Mouse (Mus musculus) lung, embryonic 15.5 days (tissue): ENCODE measurements around the gene Gnmt. TPM values are rescaled to one million over a fixed set of nuclear protein-coding genes. Genes with fewer than 3 reads are reported as not detected.

Experiments
- ATAC-seq: fragments of 200-750 bp; cut with Nextera tagmentation; 2 replicates; pipeline ENCODE4 v1.8.0; 2017; ENCODE audit warnings: moderate number of reproducible peaks, borderline replicate concordance; ENCODE audit not compliant: low FRiP score, low TSS enrichment; ENCODE audit errors: extremely low read depth
- H3K27ac ChIP-seq: fragments of 300-500 bp; sonication (generic); 2 replicates; pipeline ENCODE4 v1.5.1; 2015; ENCODE audit warnings: moderate library complexity, mild to moderate bottlenecking, inconsistent platforms
- H3K27me3 ChIP-seq: fragments of 300-500 bp; sonication (generic); 2 replicates; pipeline ENCODE4 v1.6.1; 2015; ENCODE audit warnings: inconsistent platforms
- H3K36me3 ChIP-seq: fragments of 300-500 bp; sonication (generic); 2 replicates; pipeline ENCODE4 v1.6.1; 2015; ENCODE audit warnings: inconsistent platforms
- H3K4me1 ChIP-seq: fragments of 300-500 bp; sonication (generic); 2 replicates; pipeline ENCODE4 v1.6.1; 2015; ENCODE audit warnings: inconsistent platforms
- H3K4me2 ChIP-seq: fragments of 300-500 bp; sonication (generic); 2 replicates; pipeline ENCODE4 v1.6.1; 2015; ENCODE audit warnings: inconsistent platforms, mild to moderate bottlenecking, moderate library complexity
- H3K4me3 ChIP-seq: fragments of 300-500 bp; sonication (generic); 2 replicates; pipeline ENCODE4 v1.5.1; 2015; ENCODE audit warnings: mild to moderate bottlenecking, inconsistent platforms
- H3K9ac ChIP-seq: fragments of 300-500 bp; sonication (generic); 2 replicates; pipeline ENCODE4 v1.6.1; 2015; ENCODE audit warnings: inconsistent platforms
- H3K9me3 ChIP-seq: fragments of 300-500 bp; sonication (generic); 2 replicates; pipeline ENCODE4 v1.6.1; 2016; ENCODE audit warnings: inconsistent platforms
- WGBS: fragments of 180-500 bp; shearing (Covaris S2); methylation state at CpG from one replicate; pipeline ENCODE4 v1.1.7; 2015; 5-methylcytosine and 5-hydroxymethylcytosine counted together
- polyA plus RNA-seq: library from polyadenylated mRNA; unstranded; fragments of >200 nt; fragmentation: Nextera tagmentation; extraction: Ambion mirVana; gene quantifications from 2 replicates; pipeline ENCODE4 v1.2.1, GENCODE M21; 2015

Gene Gnmt
- polyA plus RNA-seq, 1 experiment from 2014 or later, result 1.3 TPM

- no peaks in the 10 kb centered on the region for H3K9me3 ChIP-seq
- no peak overlapping the region for H3K4me3 ChIP-seq
- no peak overlapping the region for H3K9ac ChIP-seq
- WGBS, result 83% methylated on average over 3 of the region's 3 CpGs
- H3K4me1 ChIP-seq, result peaks cover 24% of the 10 kb centered on the region
- no peak overlapping the region for H3K27ac ChIP-seq
- ATAC-seq, result no peak
- no peak overlapping the region for H3K4me2 ChIP-seq
- H3K27me3 ChIP-seq, result no peaks in the 10 kb centered on the region
- H3K36me3 ChIP-seq, result peaks cover 20% of the 10 kb centered on the region
These were observed 29.1 kb downstream of the Gnmt start for GRCm38 (mm10) chr17:46699912-46700311.

DNA sequence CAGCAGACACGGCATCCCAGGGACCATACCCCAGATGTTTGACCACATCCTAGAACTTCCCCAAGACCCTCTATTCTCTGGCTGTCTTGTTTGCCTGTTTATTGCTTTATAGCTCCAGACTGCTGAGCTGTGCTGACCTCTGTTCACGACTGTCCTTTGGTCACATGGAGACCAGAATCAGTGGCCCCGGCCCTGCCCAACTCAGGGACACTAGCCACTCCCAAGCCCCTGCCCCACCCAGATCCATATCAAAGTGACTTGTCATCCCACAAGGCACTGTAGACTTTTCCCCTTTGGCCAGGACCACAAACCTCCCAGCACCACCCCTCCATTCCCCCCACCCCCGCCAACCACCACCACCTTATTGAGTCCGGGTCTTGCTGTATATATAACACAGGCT lies 29.7 kb downstream of the Gnmt start:
- WGBS, result 73% methylated on average over 5 of the region's 5 CpGs

GRCm38 (mm10) chr17:46698515-46698914 lies 30.5 kb downstream of the Gnmt start:
- Histone ChIP-seq H3K36me3 (peaks cover 25% of the 10 kb centered on the region), H3K27me3 (no peaks in the 10 kb centered on the region), H3K4me2 (no peak overlapping the region), H3K9me3 (no peaks in the 10 kb centered on the region), H3K4me1 (peaks cover 18% of the 10 kb centered on the region), H3K4me3 (no peak overlapping the region), H3K27ac (no peak overlapping the region), H3K9ac (no peak overlapping the region)
- WGBS, result 88% methylated on average over 6 of the region's 6 CpGs
- no peak for ATAC-seq

More for the DNA sequence above, 29.7 kb downstream of the Gnmt start:
- no peak for ATAC-seq
- H3K9me3 ChIP-seq, result no peaks in the 10 kb centered on the region
- H3K27ac ChIP-seq, result no peak overlapping the region
- no peak overlapping the region for H3K4me3 ChIP-seq
- H3K36me3 ChIP-seq, result peaks cover 25% of the 10 kb centered on the region
- H3K4me2 ChIP-seq, result no peak overlapping the region
- peaks cover 24% of the 10 kb centered on the region for H3K4me1 ChIP-seq
- no peaks in the 10 kb centered on the region for H3K27me3 ChIP-seq
- H3K9ac ChIP-seq, result no peak overlapping the region

GRCm38 (mm10) chr17:46694517-46695063 lies 34.4 kb downstream of the Gnmt start:
- H3K36me3 ChIP-seq, result peaks cover 27% of the 10 kb centered on the region; the same call in 1 of the 2 replicates
- H3K9ac ChIP-seq, result no peak overlapping the region
- H3K4me1 ChIP-seq, result no peaks in the 10 kb centered on the region
- no peak overlapping the region for H3K4me2 ChIP-seq
- no peaks in the 10 kb centered on the region for H3K27me3 ChIP-seq
- no peak overlapping the region for H3K27ac ChIP-seq
- no peaks in the 10 kb centered on the region for H3K9me3 ChIP-seq
- no peak overlapping the region for H3K4me3 ChIP-seq
- 63% methylated on average over 1 of the region's 1 CpGs for WGBS
- ATAC-seq, result no peak

DNA sequence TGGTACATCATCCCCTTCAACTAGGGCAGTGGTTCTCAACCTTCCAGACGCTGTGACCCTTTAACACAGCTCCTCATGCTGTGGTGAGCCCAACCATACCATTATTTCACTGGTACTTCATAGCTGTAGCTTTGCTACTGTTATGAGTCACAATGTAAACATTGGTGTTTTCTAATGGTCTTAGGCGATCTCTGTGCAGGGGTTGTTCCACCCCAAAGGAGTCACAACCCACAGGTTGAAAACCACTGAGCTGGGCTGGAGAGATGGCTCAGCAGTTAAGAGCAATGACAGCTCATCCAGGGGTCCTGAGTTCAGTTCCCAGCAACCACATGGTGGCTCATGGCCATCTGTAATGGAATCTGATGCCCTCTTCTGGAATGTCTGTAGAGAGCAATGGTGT lies 37.6 kb downstream of the Gnmt start:
- no peak overlapping the region for H3K9ac ChIP-seq
- H3K4me3 ChIP-seq, result no peak overlapping the region
- H3K9me3 ChIP-seq, result no peaks in the 10 kb centered on the region
- 72% methylated on average over 2 of the region's 2 CpGs for WGBS
- H3K4me2 ChIP-seq, result no peak overlapping the region
- no peaks in the 10 kb centered on the region for H3K27me3 ChIP-seq
- peaks cover 29% of the 10 kb centered on the region for H3K36me3 ChIP-seq
- no peak for ATAC-seq
- H3K27ac ChIP-seq, result no peak overlapping the region
- H3K4me1 ChIP-seq, result no peaks in the 10 kb centered on the region

DNA sequence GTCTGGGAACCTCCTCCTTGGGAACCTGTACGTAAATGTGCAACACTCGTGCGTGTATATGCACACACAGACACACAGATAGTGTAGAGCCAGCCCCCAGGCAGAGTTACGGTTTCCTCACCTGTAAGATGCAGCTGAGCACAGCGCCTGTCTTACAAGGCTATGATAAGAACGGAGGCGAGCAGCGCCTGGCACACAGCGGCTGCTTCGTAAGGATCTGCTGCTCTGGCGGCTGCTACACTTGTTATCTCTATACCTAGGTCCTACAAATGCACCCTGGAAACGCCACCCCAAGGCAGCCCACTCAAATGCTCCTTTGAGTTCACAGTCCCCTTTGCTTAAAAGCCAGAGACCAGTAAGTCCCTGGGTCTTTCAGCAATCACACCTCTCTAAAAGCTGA lies 38.3 kb downstream of the Gnmt start:
- H3K36me3 ChIP-seq, result peaks cover 31% of the 10 kb centered on the region

GRCm38 (mm10) chr17:46685913-46686312 lies 43.1 kb downstream of the Gnmt start:
- Histone ChIP-seq H3K4me3 (no peak overlapping the region), H3K36me3 (peaks cover 53% of the 10 kb centered on the region), H3K27ac (no peak overlapping the region), H3K4me1 (peaks cover 7% of the 10 kb centered on the region), H3K9me3 (no peaks in the 10 kb centered on the region), H3K27me3 (no peaks in the 10 kb centered on the region), H3K4me2 (no peak overlapping the region), H3K9ac (no peak overlapping the region)
- no peak for ATAC-seq
- WGBS, result 87% methylated on average over 6 of the region's 6 CpGs

More for the DNA sequence above, 38.3 kb downstream of the Gnmt start:
- Histone ChIP-seq H3K4me1 (no peaks in the 10 kb centered on the region), H3K4me3 (no peak overlapping the region), H3K9ac (no peak overlapping the region), H3K4me2 (no peak overlapping the region), H3K27me3 (no peaks in the 10 kb centered on the region), H3K9me3 (no peaks in the 10 kb centered on the region), H3K27ac (no peak overlapping the region)
- no peak for ATAC-seq
- 85% methylated on average over 12 of the region's 12 CpGs for WGBS

- Histone ChIP-seq H3K4me1 (peaks cover 26% of the 10 kb centered on the region), H3K9me3 (no peaks in the 10 kb centered on the region), H3K4me2 (no peak overlapping the region), H3K27ac (no peak overlapping the region), H3K36me3 (peaks cover 55% of the 10 kb centered on the region), H3K9ac (no peak overlapping the region), H3K27me3 (no peaks in the 10 kb centered on the region), H3K4me3 (no peak overlapping the region)
- ATAC-seq, result no peak
- WGBS, result 85% methylated on average over 16 of the region's 16 CpGs
These were observed 46.1 kb downstream of the Gnmt start for GRCm38 (mm10) chr17:46682654-46683389.

DNA sequence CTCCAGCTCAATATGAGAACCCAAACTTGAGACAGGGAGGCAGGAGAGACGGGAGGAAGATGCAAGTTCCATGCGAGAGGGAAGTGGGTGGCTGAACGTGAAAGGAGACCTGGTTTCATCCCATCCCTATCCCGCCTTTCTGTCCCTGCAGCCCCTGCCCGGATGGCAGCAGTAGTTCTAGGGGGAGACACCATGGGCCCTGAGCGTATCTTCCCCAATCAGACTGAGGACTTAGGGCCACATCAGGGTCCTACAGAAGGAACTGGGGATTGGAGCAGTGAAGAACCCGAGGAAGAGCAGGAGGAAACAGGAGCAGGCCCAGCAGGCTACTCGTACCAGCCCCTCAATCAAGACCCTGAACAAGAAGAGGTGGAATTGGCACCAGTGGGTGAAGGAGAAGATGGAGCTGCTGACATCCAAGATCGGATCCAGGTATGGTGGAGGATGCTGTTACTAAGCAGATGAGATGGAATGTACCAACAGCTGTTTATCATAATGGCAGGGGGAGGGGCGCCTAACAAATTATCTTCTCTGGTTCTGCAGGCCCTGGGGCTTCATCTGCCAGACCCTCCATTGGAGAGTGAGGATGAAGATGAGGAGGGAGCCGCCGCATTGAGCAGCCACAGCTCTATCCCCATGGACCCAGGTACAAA lies 47.4 kb downstream of the Gnmt start:
- ATAC-seq, result no peak
- Histone ChIP-seq H3K36me3 (peaks cover 54% of the 10 kb centered on the region), H3K27me3 (no peaks in the 10 kb centered on the region), H3K4me2 (peak overlapping the region; percentile 80), H3K9ac (peak overlapping the region; percentile 59), H3K4me1 (peaks cover 26% of the 10 kb centered on the region), H3K27ac (peak overlapping the region; percentile 49), H3K9me3 (no peaks in the 10 kb centered on the region), H3K4me3 (peak overlapping the region; percentile 60)
- WGBS, result 23% methylated on average over 12 of the region's 12 CpGs

- ATAC-seq, result peak; percentile 98
- H3K36me3 ChIP-seq, result peaks cover 54% of the 10 kb centered on the region
These were observed 48.1 kb downstream of the Gnmt start, which contains the start of gene Klhdc3 for GRCm38 (mm10) chr17:46680760-46681373. TSS of gene Klhdc3 (minus strand) at chr17:46680914.

GRCm38 (mm10) chr17:46679843-46680759 lies 48.9 kb downstream of the Gnmt start:
- peaks cover 54% of the 10 kb centered on the region for H3K36me3 ChIP-seq
- H3K27me3 ChIP-seq, result no peaks in the 10 kb centered on the region
- peak overlapping the region; percentile 81 for H3K4me2 ChIP-seq
- H3K4me3 ChIP-seq, result peak overlapping the region; percentile 60
- WGBS, result under 1% methylated on average over 34 of the region's 34 CpGs
- peak overlapping the region; percentile 60 for H3K9ac ChIP-seq
- no peaks in the 10 kb centered on the region for H3K9me3 ChIP-seq
- ATAC-seq, result peak; percentile 1
- peak overlapping the region; percentile 88 for H3K27ac ChIP-seq
- peaks cover 29% of the 10 kb centered on the region for H3K4me1 ChIP-seq

More at GRCm38 (mm10) chr17:46680760-46681373, 48.1 kb downstream of the Gnmt start, which contains the start of gene Klhdc3:
- H3K27ac ChIP-seq, result peak within 1 kb of the TSS; percentile 88
- H3K9ac ChIP-seq, result peak within 1 kb of the TSS; percentile 60
- under 1% methylated on average over 49 of the region's 49 CpGs for WGBS
- H3K4me2 ChIP-seq, result peak within 1 kb of the TSS; percentile 81
- H3K4me3 ChIP-seq, result peak within 1 kb of the TSS; percentile 60
- no peaks in the 10 kb centered on the region for H3K27me3 ChIP-seq
- no peaks in the 10 kb centered on the region for H3K9me3 ChIP-seq
- H3K4me1 ChIP-seq, result peaks cover 26% of the 10 kb centered on the region
